Mouse (Mus musculus): ENCODE results near the gene Adam6a.
"Not testable (repeated sequence)": the region's sequence is repeated elsewhere in the genome, so short reads cannot be mapped to it uniquely, and the experiment has no call there.

Gene Adam6a

DNA sequence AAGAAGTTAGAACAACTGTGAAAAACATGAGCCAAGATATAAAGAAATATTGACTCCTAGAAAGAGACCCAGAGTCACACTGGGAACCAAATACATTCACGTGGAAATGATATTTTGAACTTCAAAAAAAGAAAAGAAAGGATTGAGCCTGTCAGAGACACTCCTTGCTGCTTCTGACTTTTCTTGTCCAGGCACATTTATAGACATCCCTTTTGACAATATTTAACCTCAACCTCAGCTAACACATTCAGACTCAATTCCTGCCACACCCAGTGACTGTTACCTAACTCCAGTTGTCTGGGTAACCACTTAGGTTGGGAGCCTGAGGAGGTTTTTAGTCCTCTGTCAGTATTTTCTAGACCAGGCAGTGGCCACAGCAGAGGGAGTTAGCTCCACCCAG is at the start of gene Adam6a:
Adam6a (plus strand) TSS at position 301 of the 400 bp plus-strand sequence.
- not testable (repeated sequence) for DNase-seq

- no peak for DNase-seq
Measured at GRCm38 (mm10) chr12:113525901-113526300, 17.8 kb upstream of the Adam6a start.

- DNase-seq = peak in 1 of 2 experiments; percentile 52
Measured at GRCm38 (mm10) chr12:113578241-113578640, 34.5 kb downstream of the Adam6a start.

DNA sequence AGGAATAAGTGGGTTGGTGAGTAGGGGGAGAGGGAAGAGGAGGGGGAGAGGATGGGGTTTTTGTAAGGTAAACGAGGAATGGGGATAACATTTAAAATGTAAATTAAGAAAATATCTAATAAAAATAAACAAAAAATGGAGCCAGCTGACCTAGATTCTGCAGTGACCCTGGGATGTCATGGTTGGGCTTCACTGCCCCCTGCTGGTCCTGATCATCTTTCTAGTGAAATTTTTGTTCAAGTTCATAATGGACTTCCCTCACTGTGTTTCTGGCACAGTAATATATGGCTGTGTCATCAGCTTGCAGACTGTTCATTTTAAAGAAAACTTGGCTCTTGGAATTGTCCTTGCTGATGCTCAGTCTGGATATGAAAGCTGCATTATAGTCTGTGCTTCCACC is 44.3 kb downstream of the Adam6a start:
- DNase-seq = peak in 1 of 2 experiments; percentile 21
